Mouse (Mus musculus) heart, embryonic 11.5 days (tissue): ENCODE data around the gene Dock2. TPM values are rescaled to one million over a fixed set of nuclear protein-coding genes. Genes with fewer than 3 reads are reported as not detected.

ENCODE experiments used
- ATAC-seq: fragments of 200-750 bp; cut with Nextera tagmentation; replicated peaks from 2 replicates; pipeline ENCODE4 v1.8.0; 2017; ENCODE audit warnings: moderate library complexity; ENCODE audit not compliant: insufficient number of reproducible peaks, low FRiP score, low TSS enrichment
- H3K27ac ChIP-seq: fragments of 300-500 bp; sonication (generic); 2 replicates; pipeline ENCODE4 v1.5.1; 2014; ENCODE audit warnings: mild to moderate bottlenecking, low read depth, low read length
- H3K27me3 ChIP-seq: fragments of 300-500 bp; sonication (generic); 2 replicates; pipeline ENCODE4 v1.6.1; 2014; ENCODE audit warnings: mild to moderate bottlenecking, low read length, mixed read lengths; ENCODE audit not compliant: control insufficient read depth, insufficient read depth
- H3K36me3 ChIP-seq: fragments of 300-500 bp; sonication (generic); 2 replicates; pipeline ENCODE4 v1.6.1; 2014; ENCODE audit warnings: mild to moderate bottlenecking, low read length, moderate library complexity, mixed read lengths; ENCODE audit not compliant: control insufficient read depth, insufficient read depth
- H3K4me1 ChIP-seq: fragments of 300-500 bp; sonication (generic); 2 replicates; pipeline ENCODE4 v1.6.1; 2014; ENCODE audit warnings: low read length; ENCODE audit not compliant: control insufficient read depth, insufficient read depth
- H3K4me2 ChIP-seq: fragments of 300-500 bp; sonication (generic); 2 replicates; pipeline ENCODE4 v1.6.1; 2014; ENCODE audit warnings: mild to moderate bottlenecking, moderate library complexity
- H3K4me3 ChIP-seq: fragments of 300-500 bp; sonication (generic); 2 replicates; pipeline ENCODE4 v1.5.1; 2014; ENCODE audit warnings: low read depth, low read length
- H3K9ac ChIP-seq: fragments of 300-500 bp; sonication (generic); 2 replicates; pipeline ENCODE4 v1.6.1; 2014; ENCODE audit warnings: mild to moderate bottlenecking, low read depth, low read length, moderate library complexity
- H3K9me3 ChIP-seq: fragments of 300-500 bp; sonication (generic); replicated peaks from 2 replicates; pipeline ENCODE4 v1.6.1; 2016; ENCODE audit warnings: low read length; ENCODE audit not compliant: control insufficient read depth
- WGBS: fragments of 180-500 bp; shearing (Covaris S2); extraction: QIAGEN DNeasy Blood & Tissue Kit; methylation state at CpG from one replicate; pipeline ENCODE4 v1.1.7; 2014; ENCODE audit not compliant: insufficient replicate concordance; 5-methylcytosine and 5-hydroxymethylcytosine counted together
- polyA plus RNA-seq: library from polyadenylated mRNA; unstranded; fragments of >200 nt; fragmentation: Nextera tagmentation; extraction: Ambion mirVana; gene quantifications from 2 replicates; pipeline ENCODE4 v1.2.1, GENCODE M21; 2014

Dock2 gene
- polyA plus RNA-seq, 1 experiment from 2014 or later, result 0.96 TPM

DNA sequence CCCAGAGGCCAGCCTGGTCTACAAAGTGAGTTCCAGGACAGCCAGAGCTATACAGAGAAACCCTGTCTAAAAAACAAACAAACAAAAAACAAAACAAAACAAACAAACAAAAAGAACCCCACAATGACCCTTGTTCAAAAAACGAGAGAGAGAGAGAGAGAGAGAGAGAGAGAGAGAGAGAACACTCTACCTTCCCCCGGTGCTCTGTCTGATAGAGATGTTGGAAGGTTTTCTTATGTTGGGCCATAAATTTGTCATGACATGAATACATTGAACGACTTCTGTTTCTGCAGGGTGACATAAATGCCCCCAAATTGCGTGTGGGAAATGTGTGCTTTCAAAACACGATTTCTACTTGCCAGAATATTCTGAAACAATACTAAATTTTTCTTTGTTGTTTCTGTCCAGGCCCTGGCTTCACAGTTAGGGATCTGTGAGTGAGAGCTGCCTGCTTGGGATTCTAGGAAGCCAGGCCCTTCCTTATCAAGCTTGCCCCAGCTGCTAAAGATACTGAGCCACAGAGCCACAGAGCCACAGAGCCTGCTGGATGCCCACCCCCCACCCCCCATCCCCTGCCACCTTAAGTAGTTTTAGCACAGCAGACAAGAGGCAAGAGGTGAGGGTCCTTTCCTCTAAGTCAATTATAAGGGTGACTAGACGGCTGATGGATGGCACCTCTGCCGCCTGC, 451.2 kb downstream of the Dock2 start:
- Histone ChIP-seq H3K4me3 (no peak overlapping the region), H3K4me1 (no peaks in the 10 kb centered on the region), H3K4me2 (no peak overlapping the region), H3K9me3 (no peaks in the 10 kb centered on the region), H3K9ac (no peak overlapping the region), H3K27me3 (no peaks in the 10 kb centered on the region), H3K27ac (no peak overlapping the region), H3K36me3 (no peaks in the 10 kb centered on the region)
- WGBS, result 40% methylated on average over 7 of the region's 7 CpGs
- no peak for ATAC-seq

DNA sequence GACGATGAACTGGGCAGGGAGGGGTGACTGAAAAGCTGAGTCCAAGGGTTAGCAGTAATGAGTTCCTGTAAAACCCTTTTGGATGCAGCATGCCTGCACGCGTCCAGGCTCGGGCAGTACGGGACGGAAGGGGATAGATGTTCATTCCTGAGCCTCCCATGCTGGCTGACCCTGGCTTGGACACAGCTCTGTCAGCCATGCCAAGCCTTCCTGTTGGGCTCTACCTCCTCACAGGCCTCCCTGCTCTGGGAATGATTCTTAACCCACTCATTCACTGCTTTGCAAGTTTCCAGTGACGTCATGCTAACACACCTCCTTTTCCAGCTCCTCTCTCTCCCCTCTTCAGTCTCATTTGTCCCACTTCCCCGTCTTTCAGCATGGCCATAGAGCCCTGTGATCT, 460.0 kb downstream of the Dock2 start:
- WGBS, result 72% methylated on average over 8 of the region's 8 CpGs
- H3K9ac ChIP-seq, result no peak overlapping the region
- H3K36me3 ChIP-seq, result no peaks in the 10 kb centered on the region

DNA sequence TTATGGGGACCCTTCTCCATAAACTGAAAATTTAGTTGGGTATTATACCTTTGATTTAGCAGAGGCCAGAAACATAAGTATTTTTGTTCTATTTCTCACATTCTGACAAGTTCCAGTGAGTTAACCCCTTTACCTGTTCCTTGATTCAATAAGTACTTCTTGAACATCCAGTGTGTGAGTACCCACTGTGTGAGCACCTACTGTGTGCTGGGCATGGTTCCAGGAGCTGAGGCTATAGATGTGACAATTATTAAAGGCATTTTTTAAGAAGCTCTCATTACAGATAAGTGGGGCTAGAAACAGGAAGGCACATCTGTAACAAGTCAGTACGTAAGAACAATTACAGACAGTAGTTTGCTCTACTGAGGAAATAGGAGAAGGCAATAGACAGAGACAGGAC, 464.4 kb downstream of the Dock2 start:
- no peaks in the 10 kb centered on the region for H3K4me1 ChIP-seq
- no peaks in the 10 kb centered on the region for H3K9me3 ChIP-seq
- H3K9ac ChIP-seq, result no peak overlapping the region
- H3K36me3 ChIP-seq, result no peaks in the 10 kb centered on the region
- H3K27me3 ChIP-seq, result no peaks in the 10 kb centered on the region
- no peak overlapping the region for H3K4me2 ChIP-seq
- no peak for ATAC-seq
- no peak overlapping the region for H3K27ac ChIP-seq
- no peak overlapping the region for H3K4me3 ChIP-seq
- 69% methylated on average over 1 of the region's 1 CpGs for WGBS

More for the DNA sequence above, 460.0 kb downstream of the Dock2 start:
- no peaks in the 10 kb centered on the region for H3K27me3 ChIP-seq
- H3K4me3 ChIP-seq, result no peak overlapping the region
- H3K4me2 ChIP-seq, result no peak overlapping the region
- no peak for ATAC-seq
- no peaks in the 10 kb centered on the region for H3K4me1 ChIP-seq
- no peak overlapping the region for H3K27ac ChIP-seq
- H3K9me3 ChIP-seq, result no peaks in the 10 kb centered on the region

DNA sequence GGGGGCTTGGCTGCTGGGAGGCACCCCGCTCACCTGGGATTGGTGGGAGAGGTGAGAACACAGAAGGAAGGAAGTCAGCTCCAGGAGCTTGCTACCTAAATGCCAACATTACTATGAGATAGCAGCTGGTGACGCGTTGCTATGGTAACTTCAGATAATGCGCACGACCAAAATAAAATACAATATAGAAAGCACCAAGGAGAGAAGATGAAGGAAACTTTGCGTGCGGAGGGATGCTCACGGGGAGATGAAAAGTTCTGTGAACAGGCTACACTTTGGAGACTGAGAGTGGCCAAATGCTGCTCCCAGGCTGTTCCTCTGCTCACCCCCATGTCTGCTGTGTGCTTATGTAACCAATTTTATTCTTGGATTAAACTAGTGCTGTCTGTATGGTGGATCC, 466.7 kb downstream of the Dock2 start:
- Histone ChIP-seq H3K27ac (no peak overlapping the region), H3K4me2 (no peak overlapping the region), H3K36me3 (no peaks in the 10 kb centered on the region), H3K4me1 (peaks cover 3% of the 10 kb centered on the region; the same call in 1 of the 2 replicates), H3K27me3 (no peaks in the 10 kb centered on the region), H3K9ac (no peak overlapping the region), H3K9me3 (no peaks in the 10 kb centered on the region), H3K4me3 (no peak overlapping the region)
- no peak for ATAC-seq
- WGBS, result 76% methylated on average over 8 of the region's 8 CpGs

- Histone ChIP-seq H3K4me1 (peaks cover 3% of the 10 kb centered on the region; the same call in 1 of the 2 replicates), H3K27ac (no peak overlapping the region), H3K9me3 (no peaks in the 10 kb centered on the region), H3K36me3 (no peaks in the 10 kb centered on the region), H3K27me3 (no peaks in the 10 kb centered on the region), H3K4me3 (no peak overlapping the region), H3K9ac (no peak overlapping the region), H3K4me2 (no peak overlapping the region)
- no peak for ATAC-seq
- WGBS, result 76% methylated on average over 10 of the region's 10 CpGs
These were observed 467.5 kb downstream of the Dock2 start for GRCm38 (mm10) chr11:34316176-34316575.

DNA sequence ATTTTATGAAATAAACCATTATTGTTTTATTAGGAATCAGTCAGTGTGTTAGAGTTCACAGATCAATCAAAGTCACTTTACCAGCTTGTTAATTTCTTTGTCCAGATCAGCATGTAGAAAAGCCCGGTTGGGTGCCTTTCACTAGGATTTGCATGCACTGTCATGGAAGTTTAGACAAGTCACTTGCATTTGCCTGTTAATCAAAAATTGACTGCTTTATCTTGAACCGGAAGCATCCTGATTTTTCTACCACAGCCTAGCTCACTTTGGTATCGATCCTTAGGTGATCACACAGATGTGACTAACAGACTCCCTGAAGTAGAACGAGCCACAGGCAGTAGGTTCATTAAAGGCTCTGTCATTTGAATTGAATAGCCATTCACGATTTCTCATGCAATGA, 468.3 kb downstream of the Dock2 start:
- Histone ChIP-seq H3K9me3 (no peaks in the 10 kb centered on the region), H3K9ac (no peak overlapping the region), H3K4me1 (peaks cover 3% of the 10 kb centered on the region; the same call in 1 of the 2 replicates), H3K36me3 (no peaks in the 10 kb centered on the region), H3K4me2 (peak overlapping the region; percentile 68; the same call in 1 of the 2 replicates), H3K27ac (no peak overlapping the region), H3K4me3 (no peak overlapping the region), H3K27me3 (no peaks in the 10 kb centered on the region)
- no peak for ATAC-seq
- 47% methylated on average over 5 of the region's 5 CpGs for WGBS

DNA sequence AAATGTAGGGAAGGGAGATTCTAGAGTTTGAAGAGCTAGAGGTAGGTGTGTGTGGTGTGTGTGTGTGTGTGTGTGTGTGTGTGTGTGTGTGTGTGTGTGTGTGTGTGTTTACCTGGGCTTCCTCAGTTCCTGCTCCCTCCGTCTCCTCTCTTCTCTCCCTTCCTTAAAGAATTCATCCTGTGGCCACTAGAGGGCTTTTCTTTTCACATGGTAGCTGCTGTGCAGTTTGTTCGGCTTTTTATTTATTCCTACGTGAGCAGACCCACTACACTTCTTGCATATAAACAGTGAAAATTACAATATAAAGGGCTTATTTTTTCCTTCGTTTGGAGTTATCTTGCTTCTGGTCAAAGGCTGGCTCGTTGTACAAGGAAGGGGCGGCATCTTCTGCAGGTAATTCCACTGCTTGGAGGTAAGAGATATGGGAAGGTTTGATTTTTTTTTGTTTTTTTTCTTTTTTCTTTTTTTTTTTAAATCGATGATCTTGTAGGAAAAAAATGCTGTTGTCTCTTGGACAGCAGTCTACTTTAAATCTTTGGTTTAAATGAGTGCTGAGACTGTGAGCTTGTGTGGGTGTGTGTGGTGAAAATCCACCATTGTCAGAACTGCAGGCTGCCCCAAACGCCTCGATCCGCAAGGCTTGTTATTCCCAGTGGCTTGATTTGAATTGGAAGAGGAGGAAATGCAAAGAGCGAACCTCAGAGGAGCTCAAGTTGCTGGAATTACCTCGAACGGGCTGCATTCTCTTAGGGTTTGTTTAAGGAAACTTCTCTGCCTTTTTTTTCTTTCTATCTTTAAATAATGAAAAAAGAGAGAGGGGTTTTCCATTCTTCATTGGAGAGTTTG, 468.9 kb downstream of the Dock2 start, which contains the start of gene Fam196b:
Gene Fam196b (plus strand): TSS at position 289 of the 846 bp plus-strand sequence.
- H3K9me3 ChIP-seq, result no peaks in the 10 kb centered on the region
- H3K27me3 ChIP-seq, result no peaks in the 10 kb centered on the region
- 6% methylated on average over 13 of the region's 13 CpGs for WGBS
- H3K4me1 ChIP-seq, result peaks cover 3% of the 10 kb centered on the region; the same call in 1 of the 2 replicates
- H3K9ac ChIP-seq, result peak within 1 kb of the TSS; percentile 34; the same call in 1 of the 2 replicates
- ATAC-seq, result no peak
- no peak within 1 kb of the TSS for H3K27ac ChIP-seq
- H3K36me3 ChIP-seq, result no peaks in the 10 kb centered on the region
- H3K4me3 ChIP-seq, result peak within 1 kb of the TSS; percentile 37
- peak within 1 kb of the TSS; percentile 68 for H3K4me2 ChIP-seq

- ATAC-seq, result no peak
- Histone ChIP-seq H3K27me3 (no peaks in the 10 kb centered on the region), H3K4me1 (peaks cover 3% of the 10 kb centered on the region; the same call in 1 of the 2 replicates), H3K27ac (no peak overlapping the region), H3K4me3 (no peak overlapping the region), H3K36me3 (no peaks in the 10 kb centered on the region), H3K4me2 (no peak overlapping the region), H3K9ac (no peak overlapping the region), H3K9me3 (no peaks in the 10 kb centered on the region)
- WGBS, result 68% methylated on average over 7 of the region's 7 CpGs
These were observed 471.5 kb downstream of the Dock2 start for GRCm38 (mm10) chr11:34312208-34312607.
